Mouse (Mus musculus) urinary bladder, postnatal 36 days (tissue): Measurements from ENCODE around the gene Sema4d.

Source experiments
- DNase-seq, 2 experiments: peaks; one replicate each; pipeline ENCODE4 v3.0.0; 2022; ENCODE audit warnings: low spot score in 2 of 2, mixed read lengths in 1 of 2

Sema4d gene

DNA sequence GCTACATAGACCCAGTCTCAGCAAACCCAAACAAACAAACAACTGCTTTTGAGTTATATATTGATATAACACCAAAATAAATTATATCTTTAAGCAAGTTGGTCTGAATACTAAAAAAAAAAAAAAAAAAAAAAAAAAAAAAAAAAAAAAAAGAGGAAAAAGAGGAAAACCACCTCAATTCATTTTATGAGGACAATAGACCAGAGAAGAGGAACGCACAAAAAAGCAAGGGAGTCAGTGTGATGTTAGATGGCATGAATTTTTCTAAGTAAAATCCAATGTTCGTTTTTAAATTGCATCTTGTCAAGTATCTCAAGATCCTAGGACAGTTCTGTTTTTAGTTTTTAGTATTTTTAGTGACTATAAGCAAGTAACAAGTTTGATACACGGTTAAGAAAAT is 152.1 kb downstream of the Sema4d start:
- DNase-seq, result no peak

DNA sequence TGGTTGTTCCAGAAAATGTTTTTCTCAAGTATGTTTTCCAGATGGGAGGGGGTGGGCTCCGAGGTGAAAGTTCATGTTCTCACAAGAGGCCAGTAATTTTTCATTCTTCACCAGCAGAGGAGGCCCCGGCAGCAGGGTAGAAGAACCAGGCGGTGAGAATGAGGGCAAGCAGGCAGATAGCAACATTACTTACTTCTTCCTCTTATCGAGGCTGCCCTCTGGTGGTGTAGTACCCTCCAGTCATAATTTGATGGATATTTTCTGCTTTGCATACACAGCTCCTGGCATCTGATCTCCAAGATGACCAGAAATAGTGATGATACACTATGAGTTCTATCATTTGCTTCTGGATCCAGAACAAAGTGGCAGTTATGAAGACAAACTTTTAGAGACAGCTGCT is 154.6 kb downstream of the Sema4d start:
- DNase-seq, result no peak
